Mouse (Mus musculus): ENCODE results near the gene Kitl.

DNA sequence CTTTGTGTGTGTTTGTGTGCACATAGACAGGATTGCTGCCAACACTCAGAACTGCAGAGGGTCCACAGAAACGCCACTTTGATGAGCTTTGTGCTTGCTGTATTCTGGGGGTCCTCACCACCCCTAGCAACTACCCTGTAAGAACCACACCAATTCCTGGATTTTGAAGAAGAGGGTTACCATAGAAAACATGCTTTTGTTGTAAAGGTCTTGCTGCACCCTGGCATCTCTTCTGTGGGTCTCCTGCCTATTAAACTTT, 7.3 kb downstream of the Kitl start:
- TF ChIP-seq POLR2A (IDR thresholded peaks at IDR 0.05; ENCODE audit: extremely low read depth, insufficient read depth, low read length) (no peak), CTCF (IDR thresholded peaks at IDR 0.05; ENCODE audit: low read depth, low read length) (no peak)
